Mouse (Mus musculus) lung, postnatal 0 days (tissue): ENCODE results near the gene Ift122. TPM values are rescaled to one million over a fixed set of nuclear protein-coding genes. Genes with fewer than 3 reads are reported as not detected.

ENCODE experiments used
- ATAC-seq: fragments of 200-750 bp; cut with Nextera tagmentation; 2 replicates; pipeline ENCODE4 v1.8.0; 2017; ENCODE audit warnings: moderate library complexity
- DNase-seq: peaks from one replicate; pipeline ENCODE4 v3.0.0-alpha.2; 2016; ENCODE audit warnings: low spot score
- H3K27ac ChIP-seq: fragments of 300-500 bp; sonication (generic); 2 replicates; pipeline ENCODE4 v1.5.1; 2014; ENCODE audit warnings: antibody characterized with exemption, mild to moderate bottlenecking, low read length, mixed read lengths
- H3K27me3 ChIP-seq: fragments of 300-500 bp; sonication (generic); replicated peaks from 2 replicates; pipeline ENCODE4 v1.6.1; 2014; ENCODE audit warnings: low read length, mixed read lengths; ENCODE audit not compliant: insufficient read depth
- H3K36me3 ChIP-seq: fragments of 300-500 bp; sonication (generic); 2 replicates; pipeline ENCODE4 v1.6.1; 2014; ENCODE audit warnings: low read length, mixed read lengths; ENCODE audit not compliant: insufficient read depth
- H3K4me1 ChIP-seq: fragments of 300-500 bp; sonication (generic); 2 replicates; pipeline ENCODE4 v1.6.1; 2014; ENCODE audit warnings: antibody characterized with exemption, low read depth, low read length, mixed read lengths; ENCODE audit not compliant: insufficient read depth
- H3K4me2 ChIP-seq: fragments of 300-500 bp; sonication (generic); replicated peaks from 2 replicates; pipeline ENCODE4 v1.6.1; 2014; ENCODE audit warnings: low read depth, mild to moderate bottlenecking, low read length, moderate library complexity, mixed read lengths
- H3K4me3 ChIP-seq: fragments of 300-500 bp; sonication (generic); 2 replicates; pipeline ENCODE4 v1.5.1; 2014; ENCODE audit warnings: low read depth, low read length
- H3K9ac ChIP-seq: fragments of 300-500 bp; sonication (generic); replicated peaks from 2 replicates; pipeline ENCODE4 v1.6.1; 2014; ENCODE audit warnings: low read depth, mild to moderate bottlenecking
- H3K9me3 ChIP-seq: fragments of 300-500 bp; sonication (generic); 2 replicates; pipeline ENCODE4 v1.6.1; 2016; ENCODE audit warnings: low read length, mixed read lengths
- CTCF ChIP-seq: IDR thresholded peaks from 2 replicates; pipeline ENCODE4 v1.5.1; 2016; ENCODE audit warnings: antibody characterized with exemption, mild to moderate bottlenecking
- EP300 ChIP-seq: IDR thresholded peaks from 2 replicates; pipeline ENCODE4 v1.6.1; 2016; ENCODE audit warnings: antibody characterized with exemption, mild to moderate bottlenecking, control low read depth
- WGBS: fragments of 180-500 bp; shearing (Covaris S2); extraction: QIAGEN DNeasy Blood & Tissue Kit; methylation state at CpG from one replicate; pipeline ENCODE4 v1.1.7; 2014; 5-methylcytosine and 5-hydroxymethylcytosine counted together
- polyA plus RNA-seq: library from polyadenylated mRNA; unstranded; fragments of >200 nt; fragmentation: Nextera tagmentation; extraction: Ambion mirVana; gene quantifications from 2 replicates; pipeline ENCODE4 v1.2.1, GENCODE M21; 2015

Gene Ift122
- polyA plus RNA-seq, 1 experiment from 2014 or later = 8.3 TPM

DNA sequence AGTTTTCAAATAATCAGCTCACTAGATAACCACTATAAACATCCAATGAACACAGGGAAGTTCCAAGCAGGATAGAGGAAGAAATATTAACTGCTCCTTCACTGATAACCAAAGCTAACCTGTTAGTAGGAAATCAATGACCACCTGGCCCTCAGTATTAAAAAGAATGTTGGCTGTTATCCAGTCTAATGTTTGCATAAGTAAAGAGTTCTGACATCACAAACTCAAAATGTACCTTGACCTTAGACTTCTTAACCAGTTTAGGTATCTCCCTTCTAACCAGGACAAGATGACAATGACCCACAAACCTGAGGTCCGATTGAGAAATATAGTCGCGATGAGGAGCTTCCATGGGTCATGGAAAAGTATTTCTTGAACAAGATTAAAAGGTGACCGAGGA is 8.3 kb upstream of the Ift122 start:
- no peak overlapping the region for H3K27ac ChIP-seq
- WGBS = 92% methylated on average over 4 of the region's 4 CpGs
- H3K4me2 ChIP-seq = no peak overlapping the region
- DNase-seq (no peak), ATAC-seq (no peak)
- no peak overlapping the region for H3K4me3 ChIP-seq
- TF ChIP-seq EP300 = no peak
- no peak for TF ChIP-seq CTCF
- no peak overlapping the region for H3K9ac ChIP-seq
- H3K9me3 ChIP-seq = no peaks in the 10 kb centered on the region
- no peaks in the 10 kb centered on the region for H3K4me1 ChIP-seq
- no peaks in the 10 kb centered on the region; the same call in 1 of the 2 replicates for H3K36me3 ChIP-seq
- H3K27me3 ChIP-seq = no peaks in the 10 kb centered on the region

DNA sequence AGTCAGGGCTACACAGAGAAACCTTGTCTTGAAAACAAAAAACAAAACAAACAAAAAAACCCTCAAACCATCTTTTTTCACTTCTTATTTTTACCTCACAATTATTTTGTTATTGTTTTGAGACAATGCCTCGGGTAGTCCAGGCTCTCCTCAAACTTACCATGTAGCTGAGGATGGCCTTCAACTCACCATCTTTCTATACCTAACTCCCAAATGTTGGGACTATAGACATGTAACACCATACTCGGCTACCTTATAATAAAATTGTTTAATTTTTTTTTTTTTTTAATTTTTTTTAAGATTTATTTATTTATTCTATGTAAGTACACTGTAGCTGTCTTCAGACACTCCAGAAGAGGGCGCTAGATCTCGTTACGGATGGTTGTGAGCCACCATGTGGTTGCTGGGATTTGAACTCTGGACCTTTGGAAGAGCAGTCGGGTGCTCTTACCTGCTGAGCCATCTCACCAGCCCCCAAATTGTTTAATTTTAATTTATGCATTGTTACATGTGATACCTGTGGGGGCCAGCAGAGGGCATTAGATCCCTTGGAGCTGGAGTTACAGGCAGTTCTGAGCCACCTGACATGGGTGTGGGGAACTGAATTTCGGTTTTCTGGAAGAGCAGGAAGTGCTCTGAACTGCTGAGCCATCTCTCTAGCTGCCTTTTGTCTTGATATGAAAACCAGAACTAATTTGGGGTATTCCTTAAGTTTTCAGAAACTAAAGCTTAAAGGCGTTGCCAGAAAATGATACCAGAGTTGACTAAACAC is 6.4 kb upstream of the Ift122 start:
- Histone ChIP-seq H3K36me3 (no peaks in the 10 kb centered on the region; the same call in 1 of the 2 replicates), H3K4me1 (no peaks in the 10 kb centered on the region), H3K27ac (no peak overlapping the region), H3K9ac (no peak overlapping the region), H3K4me3 (no peak overlapping the region), H3K4me2 (no peak overlapping the region), H3K27me3 (no peaks in the 10 kb centered on the region), H3K9me3 (no peaks in the 10 kb centered on the region)
- ATAC-seq = peak; percentile 64
- WGBS = 46% methylated on average over 5 of the region's 8 CpGs
- peak; percentile 74 for DNase-seq
- TF ChIP-seq EP300 (no peak), CTCF (peak; percentile 80)

DNA sequence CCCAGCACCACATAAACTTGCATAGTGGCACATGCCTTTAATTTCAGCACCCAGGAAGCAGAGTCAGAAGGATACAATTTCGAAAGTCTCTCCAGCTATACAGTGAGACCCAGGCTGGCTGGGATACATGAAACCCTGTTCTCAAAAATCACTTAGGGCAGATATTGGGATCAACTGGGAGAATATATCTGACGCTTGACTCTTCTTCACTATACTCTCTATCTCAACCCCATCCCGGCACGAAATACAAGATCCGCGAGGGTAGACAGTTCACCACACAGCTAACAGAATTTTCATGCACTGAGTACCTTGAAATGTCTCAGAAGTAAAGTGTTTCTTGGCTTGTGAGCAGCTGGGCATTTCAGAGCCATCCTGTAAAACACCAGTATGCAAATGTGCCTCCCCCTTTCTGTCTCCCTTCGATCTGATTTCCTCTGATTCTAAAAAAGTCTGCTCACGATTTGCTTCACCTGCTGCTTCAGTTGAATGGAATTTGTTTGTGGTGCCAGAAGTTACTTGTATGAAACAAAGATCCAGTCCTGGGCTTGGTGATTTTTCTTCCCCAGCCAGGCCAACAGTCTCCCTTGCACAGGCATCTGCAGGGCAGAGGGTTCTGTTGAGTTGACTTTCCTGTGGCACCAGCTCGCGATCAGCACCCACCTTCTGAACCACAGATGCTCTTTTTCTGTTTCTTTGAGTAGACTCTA is 4.5 kb upstream of the Ift122 start:
- TF ChIP-seq EP300 = no peak
- no peak for TF ChIP-seq CTCF
- DNase-seq (no peak), ATAC-seq (no peak)
- Histone ChIP-seq H3K4me1 (no peaks in the 10 kb centered on the region), H3K27me3 (no peaks in the 10 kb centered on the region), H3K4me3 (no peak overlapping the region), H3K9me3 (no peaks in the 10 kb centered on the region), H3K27ac (no peak overlapping the region), H3K36me3 (no peaks in the 10 kb centered on the region; the same call in 1 of the 2 replicates), H3K4me2 (no peak overlapping the region), H3K9ac (no peak overlapping the region)
- WGBS = 91% methylated on average over 10 of the region's 10 CpGs

DNA sequence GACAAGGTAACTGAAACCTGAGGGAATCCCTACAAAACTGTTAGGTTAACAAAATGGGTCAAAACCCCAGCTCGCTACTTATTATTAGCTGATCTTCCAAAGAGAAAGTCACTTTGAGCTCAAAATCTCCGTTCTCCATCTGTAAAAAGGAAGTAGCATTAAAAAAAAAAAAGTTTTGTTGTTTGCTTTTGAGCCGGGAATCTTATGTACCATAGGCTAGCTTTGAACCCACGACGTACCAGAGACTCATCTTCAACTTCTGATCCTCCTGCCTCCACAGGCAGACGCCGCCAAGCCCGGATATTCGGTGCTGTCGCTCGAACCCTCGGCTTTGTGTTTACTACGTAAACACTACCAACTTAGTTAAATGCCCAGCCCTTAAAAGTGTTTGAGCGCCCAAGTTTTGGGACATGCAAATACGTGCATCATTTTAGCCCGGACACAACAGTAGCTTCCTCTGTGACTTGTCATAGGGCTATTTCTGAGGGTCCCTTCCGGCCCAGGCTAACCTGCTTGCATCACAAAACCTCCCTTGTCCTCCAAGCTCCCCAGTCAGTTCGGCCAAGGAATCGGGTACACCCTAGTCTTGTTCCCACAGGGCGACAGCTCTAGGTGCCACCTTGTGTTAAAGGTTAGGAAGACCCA is 702 bp upstream of the Ift122 start:
- no peaks in the 10 kb centered on the region for H3K27me3 ChIP-seq
- peak overlapping the region; percentile 53 for H3K4me3 ChIP-seq
- 3% methylated on average over 20 of the region's 20 CpGs for WGBS
- DNase-seq = no peak
- H3K9ac ChIP-seq = no peak overlapping the region
- TF ChIP-seq CTCF = no peak
- no peak for TF ChIP-seq EP300
- H3K27ac ChIP-seq = peak overlapping the region; percentile 72
- peak overlapping the region; percentile 66 for H3K4me2 ChIP-seq
- no peak for ATAC-seq
- no peaks in the 10 kb centered on the region for H3K9me3 ChIP-seq
- no peaks in the 10 kb centered on the region for H3K36me3 ChIP-seq
- no peaks in the 10 kb centered on the region for H3K4me1 ChIP-seq

DNA sequence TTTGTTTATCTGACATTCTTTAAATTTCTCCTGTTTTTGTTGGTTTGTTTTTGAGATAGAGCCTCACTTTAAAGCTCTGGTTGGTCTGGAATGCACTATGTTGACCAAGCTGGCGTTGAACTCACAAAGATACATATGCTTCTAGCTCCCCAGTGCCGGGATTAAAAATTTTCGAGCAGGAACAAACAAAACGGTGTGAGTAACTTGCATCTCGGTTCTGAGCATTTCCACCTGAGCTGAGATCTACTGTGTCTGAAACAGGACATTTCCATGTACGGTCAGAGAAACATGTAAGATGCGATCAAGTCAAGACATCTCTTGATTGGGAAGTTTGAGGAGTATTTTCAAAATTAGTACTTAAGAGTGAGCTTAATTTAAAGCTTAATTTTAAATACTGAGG is 715 bp downstream of the Ift122 start:
- no peak for DNase-seq
- H3K9ac ChIP-seq = no peak overlapping the region
- peak overlapping the region; percentile 53 for H3K4me3 ChIP-seq
- no peaks in the 10 kb centered on the region for H3K27me3 ChIP-seq
- ATAC-seq = no peak
- TF ChIP-seq EP300 (no peak), CTCF (no peak)
- H3K9me3 ChIP-seq = no peaks in the 10 kb centered on the region
- no peaks in the 10 kb centered on the region for H3K36me3 ChIP-seq
- H3K4me2 ChIP-seq = peak overlapping the region; percentile 66
- no peaks in the 10 kb centered on the region; the same call in 1 of the 2 replicates for H3K4me1 ChIP-seq
- WGBS = 42% methylated on average over 7 of the region's 7 CpGs
- H3K27ac ChIP-seq = peak overlapping the region; percentile 71

DNA sequence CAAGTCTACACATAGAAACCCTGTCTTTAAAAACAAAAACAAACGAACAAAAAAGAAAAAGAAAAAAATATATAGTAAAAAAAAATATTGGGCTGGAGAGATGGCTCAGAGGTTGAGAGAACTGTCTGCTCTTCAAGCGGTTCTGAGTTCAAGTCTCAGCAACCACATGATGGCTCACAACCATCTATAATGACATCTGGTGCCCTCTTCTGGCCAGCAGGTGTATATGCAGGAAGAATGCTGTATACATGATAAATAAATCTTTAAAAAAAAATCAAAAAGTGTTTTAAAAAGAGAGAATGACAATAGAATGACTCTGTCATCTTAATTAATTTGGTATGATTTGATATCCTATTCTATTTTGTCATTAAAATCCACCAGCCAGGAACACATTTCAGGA is 1.2 kb downstream of the Ift122 start:
- H3K4me2 ChIP-seq = no peak overlapping the region
- DNase-seq (peak; percentile 29), ATAC-seq (no peak)
- H3K27ac ChIP-seq = no peak overlapping the region
- H3K27me3 ChIP-seq = no peaks in the 10 kb centered on the region
- H3K36me3 ChIP-seq = no peaks in the 10 kb centered on the region
- H3K9ac ChIP-seq = no peak overlapping the region
- no peaks in the 10 kb centered on the region for H3K9me3 ChIP-seq
- H3K4me3 ChIP-seq = no peak overlapping the region
- 65% methylated on average over 2 of the region's 2 CpGs for WGBS
- H3K4me1 ChIP-seq = no peaks in the 10 kb centered on the region; the same call in 1 of the 2 replicates
- TF ChIP-seq CTCF (peak; percentile 67), EP300 (no peak)
